Mouse (Mus musculus) thymus, postnatal 25 days (tissue): ENCODE data around the gene Ncoa1.
A peak's percentile ranks its signal among the peaks of the same experiment; 100 is the strongest.
"Not testable (repeated sequence)": the region's sequence is repeated elsewhere in the genome, so short reads cannot be mapped to it uniquely, and the experiment has no call there.

ENCODE experiments used
- DNase-seq: peaks from one replicate; pipeline ENCODE4 v3.0.0; 2022

The Ncoa1 gene

DNA sequence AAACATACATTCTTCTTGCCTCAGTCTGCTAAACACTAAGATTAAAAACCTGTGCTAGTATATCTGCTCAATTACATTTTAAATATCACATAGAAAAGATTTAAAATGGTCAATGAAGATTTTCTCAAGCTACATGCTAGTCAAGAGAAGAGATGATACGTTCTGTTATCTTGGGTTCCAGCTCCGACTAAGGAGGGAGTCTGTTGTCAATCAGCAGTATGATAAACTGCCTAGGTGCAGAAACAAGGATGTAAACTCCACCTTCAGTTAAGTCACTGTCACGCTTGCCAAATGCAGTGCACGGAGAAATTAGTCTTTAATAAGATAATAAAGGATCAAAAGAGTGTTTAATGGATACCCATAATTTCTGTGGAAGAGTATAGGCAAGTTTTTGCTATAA, 178.4 kb downstream of the Ncoa1 start:
- no peak for DNase-seq

GRCm38 (mm10) chr12:4295881-4296280, 181.1 kb downstream of the Ncoa1 start:
- no peak for DNase-seq

DNA sequence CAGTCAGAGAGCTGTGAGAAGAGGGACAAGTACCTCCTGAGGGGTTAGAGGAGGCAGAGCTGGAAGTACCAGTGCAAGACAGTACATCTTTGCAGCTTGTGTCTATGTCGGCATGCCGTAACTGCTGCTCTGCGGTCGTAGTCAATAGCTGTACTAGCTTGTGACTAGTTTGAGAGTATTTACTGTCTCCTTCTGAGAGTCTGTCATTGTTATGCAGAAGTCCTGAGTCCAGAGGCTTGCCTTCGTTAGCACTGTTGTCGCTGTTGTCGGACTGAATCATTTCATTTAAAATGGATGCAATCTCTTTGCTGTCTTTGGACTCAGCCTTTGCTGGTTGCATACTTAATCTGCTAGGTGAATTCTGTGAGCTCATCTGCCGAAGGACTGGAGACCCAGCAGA, 181.7 kb downstream of the Ncoa1 start:
- no peak for DNase-seq

DNA sequence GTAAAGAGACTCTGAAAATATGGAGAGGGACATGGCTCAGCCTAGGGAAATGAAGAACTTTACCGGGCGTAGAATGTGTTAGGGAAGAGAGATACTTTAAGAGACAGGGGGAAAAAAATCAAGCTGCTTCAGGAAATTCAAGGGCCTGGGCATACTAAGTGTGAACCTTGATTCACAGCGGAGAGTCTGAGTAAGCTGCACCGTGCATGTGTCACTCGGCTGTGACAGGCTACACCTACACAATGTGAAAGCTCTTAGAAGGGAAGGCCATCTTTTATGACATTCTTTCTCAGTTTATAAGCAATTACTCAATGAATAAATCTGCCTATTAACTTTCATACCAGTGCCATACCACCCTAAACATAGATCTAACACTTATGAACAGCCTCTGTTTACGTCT, 183.2 kb downstream of the Ncoa1 start:
- DNase-seq: no peak

DNA sequence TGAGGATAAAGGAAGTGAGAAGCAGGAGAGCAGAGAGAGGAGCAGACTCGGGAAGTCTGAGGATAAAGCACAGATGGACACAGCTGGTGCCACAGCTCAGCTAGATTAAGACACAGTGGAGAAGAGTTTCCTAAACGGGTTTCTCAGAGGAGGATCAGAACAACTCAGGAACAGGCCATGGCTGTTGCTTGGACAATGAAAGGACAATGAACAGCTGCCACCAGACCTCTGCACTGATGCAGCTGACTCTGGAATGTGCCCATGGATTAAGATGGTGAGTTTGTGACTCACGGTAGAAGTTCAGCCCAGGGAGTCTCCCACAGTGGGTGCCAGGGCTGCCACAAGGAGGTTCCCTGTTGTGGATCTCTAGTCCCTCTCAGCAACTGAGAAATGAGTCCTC, 191.8 kb downstream of the Ncoa1 start:
- no peak for DNase-seq

GRCm38 (mm10) chr12:4279878-4280277, 197.1 kb downstream of the Ncoa1 start:
- DNase-seq: no peak

DNA sequence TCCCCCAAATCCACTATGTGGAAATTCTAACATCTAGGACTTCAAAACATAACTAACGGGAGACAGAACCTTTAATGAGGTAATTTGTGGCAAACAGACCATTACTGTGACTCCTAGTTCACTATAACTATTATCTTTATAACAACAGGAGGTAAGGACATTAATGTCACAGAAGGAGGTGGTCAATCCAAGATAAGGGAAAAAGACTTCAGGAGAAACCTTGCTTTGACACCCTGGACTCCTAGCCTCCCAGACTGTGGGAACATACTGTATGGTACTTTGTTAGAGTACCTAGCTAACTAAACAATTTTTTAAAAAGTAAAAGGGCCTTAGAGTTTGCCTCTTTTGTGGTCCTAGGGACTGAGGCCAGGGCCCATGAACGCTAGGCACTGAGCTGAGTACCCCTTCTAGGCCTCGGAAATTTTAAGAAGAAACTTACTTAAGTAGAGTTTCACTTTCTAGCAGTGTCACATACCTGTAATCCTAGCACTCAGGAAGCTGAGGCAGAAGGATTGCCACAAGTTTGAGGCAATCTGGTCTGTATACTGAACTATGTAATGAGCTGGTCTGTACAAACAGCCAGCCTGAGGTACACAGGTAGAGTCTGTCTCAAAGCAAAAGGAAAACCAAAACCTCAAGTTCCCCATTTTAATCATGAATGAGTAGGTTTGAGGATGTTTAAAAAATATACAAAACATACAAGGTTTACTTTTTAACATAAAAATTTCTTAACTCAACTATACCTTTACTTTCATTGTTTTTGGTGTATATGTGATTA, 197.8 kb downstream of the Ncoa1 start:
- no peak for DNase-seq

GRCm38 (mm10) chr12:4271078-4271477, 205.9 kb downstream of the Ncoa1 start:
- no peak for DNase-seq

- no peak for DNase-seq
These were observed 209.2 kb downstream of the Ncoa1 start for GRCm38 (mm10) chr12:4267765-4268164.

GRCm38 (mm10) chr12:4252742-4253655, 224.0 kb downstream of the Ncoa1 start:
- DNase-seq: no peak

- no peak for DNase-seq
These were observed 227.2 kb downstream of the Ncoa1 start for GRCm38 (mm10) chr12:4249786-4250185.

- DNase-seq: no peak
These were observed 231.2 kb downstream of the Ncoa1 start for GRCm38 (mm10) chr12:4245742-4246141.

DNA sequence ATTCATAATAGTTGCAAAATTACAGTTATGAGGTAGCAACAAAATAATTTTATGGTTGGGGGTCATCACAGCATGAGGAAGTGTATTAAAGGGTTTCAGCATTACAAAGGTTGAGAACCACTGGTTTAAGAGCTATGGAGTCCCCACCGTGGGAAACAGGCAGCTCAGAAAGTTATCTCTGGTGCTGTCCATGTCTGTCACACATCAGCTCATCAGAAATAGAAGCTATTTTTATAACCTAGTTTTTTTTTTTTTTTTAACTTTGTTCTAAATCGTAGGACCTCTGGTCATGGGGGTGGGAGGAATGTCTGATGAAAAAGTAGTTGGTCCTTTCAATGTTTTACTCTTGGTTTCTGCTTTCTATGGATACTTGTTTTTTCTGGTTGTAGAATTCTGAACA, 233.2 kb downstream of the Ncoa1 start:
- no peak for DNase-seq

- DNase-seq: not testable (repeated sequence)
These were observed 236.7 kb downstream of the Ncoa1 start for GRCm38 (mm10) chr12:4240281-4240680.

- no peak for DNase-seq
These were observed 239.5 kb downstream of the Ncoa1 start for GRCm38 (mm10) chr12:4237481-4237880.

GRCm38 (mm10) chr12:4233572-4234508, 243.1 kb downstream of the Ncoa1 start, which contains the start of the genes Ptrhd1 and Cenpo:
TSS of gene Ptrhd1 (plus strand) at chr12:4234027.
TSS of gene Cenpo (minus strand) at chr12:4234294.
- peak; percentile 95 for DNase-seq

- no peak for DNase-seq
These were observed 244.2 kb downstream of the Ncoa1 start for GRCm38 (mm10) chr12:4232777-4233176.

DNA sequence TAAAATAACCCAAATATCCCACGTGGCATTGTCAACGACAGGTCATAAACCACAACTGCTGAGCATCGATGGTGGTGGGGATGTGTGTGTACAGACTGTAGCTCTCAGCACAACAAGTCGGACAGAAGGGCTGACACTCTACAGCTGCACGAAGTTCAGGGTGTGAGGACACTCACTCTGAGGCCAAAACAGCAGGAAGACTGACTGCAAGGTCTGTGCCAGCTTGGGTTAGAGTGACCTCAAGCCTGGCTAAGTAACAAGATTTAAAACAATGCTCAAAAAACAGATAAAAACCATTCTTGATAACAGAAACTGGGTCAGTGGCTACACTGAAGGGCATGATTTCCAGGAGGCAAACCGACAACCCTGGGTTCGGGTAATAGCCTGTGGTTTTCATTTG, 246.8 kb downstream of the Ncoa1 start:
- no peak for DNase-seq

GRCm38 (mm10) chr12:4212908-4213307, 264.1 kb downstream of the Ncoa1 start:
- no peak for DNase-seq

- no peak for DNase-seq
These were observed 265.8 kb downstream of the Ncoa1 start for GRCm38 (mm10) chr12:4211174-4211573.

DNA sequence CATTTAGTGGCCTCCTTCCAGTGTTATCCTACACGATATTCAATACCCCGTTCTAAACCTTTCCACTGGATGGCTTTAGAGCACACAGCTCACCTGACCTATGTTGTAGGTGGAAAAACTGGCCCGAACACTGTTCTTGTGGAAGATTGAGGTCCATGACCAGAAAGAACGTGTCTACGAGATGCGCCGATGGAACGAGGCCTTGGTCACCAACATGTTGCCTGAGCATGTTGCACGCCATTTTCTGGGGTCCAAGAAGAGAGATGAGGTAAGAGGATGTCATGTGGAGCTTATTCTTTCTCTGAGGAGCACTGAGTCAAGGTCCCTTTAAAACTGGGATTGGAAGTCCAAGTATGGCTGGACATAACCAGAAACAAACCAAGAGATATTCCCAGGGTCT, 267.8 kb downstream of the Ncoa1 start:
- DNase-seq: no peak

DNA sequence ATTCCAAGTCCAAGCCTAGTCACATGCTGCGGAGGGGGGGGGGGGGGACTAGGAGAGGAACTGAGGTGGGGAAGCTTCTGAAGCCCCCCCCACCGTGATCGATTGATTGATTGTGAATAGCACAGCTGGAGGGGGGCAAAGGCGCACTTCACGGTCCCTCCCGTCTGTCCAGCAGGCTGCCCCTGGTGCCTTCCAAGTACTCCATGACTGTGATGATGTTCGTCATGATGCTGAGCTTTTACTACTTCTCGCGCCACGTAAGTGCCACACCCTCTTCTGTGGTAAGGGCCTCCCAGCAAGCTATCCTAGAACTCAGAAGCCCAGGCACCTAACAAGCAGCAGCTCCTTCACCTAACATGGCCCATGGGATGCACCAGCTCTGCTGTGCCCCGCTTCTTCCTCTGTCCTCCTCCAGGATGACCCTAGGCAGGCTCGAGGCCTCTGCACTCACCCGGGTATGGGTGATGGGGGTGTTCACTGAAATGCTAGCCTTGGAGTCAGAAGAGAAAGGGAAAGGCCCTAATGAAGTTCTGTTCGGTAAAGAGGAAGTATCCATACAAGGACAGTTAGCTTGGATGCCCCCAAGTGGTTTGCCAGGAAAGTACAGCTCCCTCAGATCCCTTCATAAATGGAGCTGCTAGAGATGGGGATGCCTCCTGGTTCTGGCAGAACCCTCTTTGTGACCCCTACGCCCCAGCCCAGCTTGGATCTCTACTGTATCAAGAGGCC, 268.4 kb downstream of the Ncoa1 start:
- DNase-seq: peak; percentile 49
